Mouse (Mus musculus) CH12.LX (cell line): ENCODE results near the gene Olfr49.

Experiments used
- CTCF ChIP-seq, 2 experiments: IDR thresholded peaks in 1 of 2; conservative IDR thresholded peaks in 1 of 2; 2 replicates each; pipeline ENCODE4 v1.5.1; 2011 to 2012; ENCODE audit warnings: low read depth in 2 of 2, low read length in 2 of 2, improper control_type of control experiment in 1 of 2, inconsistent platforms in 1 of 2, mild to moderate bottlenecking in 1 of 2, moderate library complexity in 1 of 2
- E2F4 ChIP-seq: IDR thresholded peaks from 2 replicates; pipeline ENCODE4 v1.6.1; 2011; ENCODE audit warnings: low read depth, low read length, improper control_type of control experiment; ENCODE audit not compliant: insufficient replicate concordance
- EP300 ChIP-seq: IDR thresholded peaks from 2 replicates; pipeline ENCODE4 v1.6.1; 2011; ENCODE audit warnings: low read length, improper control_type of control experiment
- KAT2A ChIP-seq: IDR thresholded peaks from 2 replicates; pipeline ENCODE4 v1.6.1; 2012; ENCODE audit warnings: low read length, improper control_type of control experiment, inconsistent platforms; ENCODE audit not compliant: insufficient replicate concordance
- MAFK ChIP-seq: IDR thresholded peaks from 2 replicates; pipeline ENCODE4 v1.6.1; 2011; ENCODE audit warnings: low read length, improper control_type of control experiment; ENCODE audit not compliant: insufficient replicate concordance
- MYC ChIP-seq: IDR thresholded peaks from 2 replicates; pipeline ENCODE4 v1.6.1; 2011; ENCODE audit warnings: low read depth, mild to moderate bottlenecking, improper control_type of control experiment, low read length
- POLR2A ChIP-seq: IDR thresholded peaks from 2 replicates; pipeline ENCODE4 v1.6.1; 2011; ENCODE audit warnings: low read depth, mild to moderate bottlenecking, improper control_type of control experiment, low read length
- TBP ChIP-seq: conservative IDR thresholded peaks from 2 replicates; pipeline ENCODE4 v1.6.1; 2011; ENCODE audit warnings: low read depth, low read length, improper control_type of control experiment
- USF1 ChIP-seq: IDR thresholded peaks from 2 replicates; pipeline ENCODE4 v1.6.1; 2014; ENCODE audit warnings: low read depth, mild to moderate bottlenecking, inconsistent platforms, low read length, improper control_type of control experiment
- ZMIZ1 ChIP-seq: IDR thresholded peaks from 2 replicates; pipeline ENCODE4 v1.6.1; 2012; ENCODE audit warnings: low read depth, mild to moderate bottlenecking, inconsistent platforms, low read length, improper control_type of control experiment
- ZNF384 ChIP-seq: IDR thresholded peaks from 2 replicates; pipeline ENCODE4 v1.6.1; 2012; ENCODE audit warnings: low read depth, low read length, improper control_type of control experiment, inconsistent platforms

- TF ChIP-seq ZMIZ1 (no peak), E2F4 (no peak), KAT2A (no peak), CTCF (conservative IDR thresholded peaks at IDR 0.05 in 1 of 2, IDR thresholded peaks at IDR 0.05 in 1 of 2; ENCODE audit: low read depth in 2 of 2, low read length in 2 of 2) (no peak), ZNF384 (no peak), MYC (no peak), EP300 (no peak), USF1 (no peak), POLR2A (no peak), TBP (no peak), MAFK (no peak)
Observed at GRCm38 (mm10) chr14:54311763-54312162, 27.0 kb upstream of the Olfr49 start.
